Mouse (Mus musculus): ENCODE results near the gene Ppp1r9a. TPM values are rescaled to one million over a fixed set of nuclear protein-coding genes. Genes with fewer than 3 reads are reported as not detected.

Gene Ppp1r9a
- polyA plus RNA-seq, 1 experiment from 2014 or later, result 12.1 TPM

DNA sequence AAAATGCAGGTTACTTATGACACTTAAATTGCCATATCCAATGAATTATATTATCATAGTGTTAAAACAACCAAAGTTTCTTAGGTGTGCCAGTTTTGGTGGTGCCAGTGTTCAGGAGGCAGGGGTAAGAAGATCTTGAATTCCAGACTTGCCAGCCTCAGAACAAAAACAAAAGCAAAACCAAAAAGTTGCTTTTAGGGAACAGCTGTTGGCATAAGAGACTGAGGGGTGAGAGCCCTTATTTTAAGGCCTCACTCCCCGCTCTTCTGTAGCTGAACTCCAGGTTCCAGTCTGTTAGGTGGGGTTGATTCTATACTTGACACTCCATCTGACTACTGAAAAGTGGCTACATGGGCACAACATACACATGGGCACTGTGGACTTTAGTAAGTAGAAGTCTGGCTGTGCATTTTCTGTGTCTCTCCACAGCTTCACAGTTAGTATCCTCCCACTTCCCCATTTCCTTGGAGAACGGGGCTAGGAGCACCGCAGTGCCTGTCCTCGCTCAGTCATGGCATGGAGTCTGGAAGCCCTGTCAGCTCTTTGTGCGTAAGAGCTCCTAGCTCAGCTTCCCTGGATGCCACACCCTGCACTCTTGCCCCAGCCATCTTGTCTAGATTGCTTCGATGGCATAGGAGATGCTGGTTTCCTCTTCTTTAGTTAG is 103.7 kb downstream of the Ppp1r9a start:
- ChIA-PET CTCF (no interaction called here), POLR2A (interaction anchor here (0.6 kb wide), 1 partner anchor 386 kb away, joined by 3 read pairs; no protein-coding TSS in a partner anchor)
- in situ Hi-C loops (cut with MboI; ENCODE audit: low pct_unique_long_range_greater_than_20kb), result no loop called here
- no peaks in the 10 kb centered on the region for H3K27me3 ChIP-seq
- ATAC-seq (no peak), DNase-seq (ENCODE audit: low read depth, low spot score) (no peak)
- no peak for TF ChIP-seq CTCF (IDR thresholded peaks at IDR 0.05)

- in situ Hi-C loops (cut with MboI; ENCODE audit: low pct_unique_long_range_greater_than_20kb), result no loop called here
- DNase-seq (ENCODE audit: low read depth, low spot score) (no peak), ATAC-seq (no peak)
- POLR2A ChIA-PET, result no interaction called here
- no peak for TF ChIP-seq CTCF (IDR thresholded peaks at IDR 0.05)
- H3K27me3 ChIP-seq, result no peaks in the 10 kb centered on the region
- CTCF ChIA-PET, result no interaction called here
These were observed 105.4 kb downstream of the Ppp1r9a start for GRCm38 (mm10) chr6:5008166-5008565.

DNA sequence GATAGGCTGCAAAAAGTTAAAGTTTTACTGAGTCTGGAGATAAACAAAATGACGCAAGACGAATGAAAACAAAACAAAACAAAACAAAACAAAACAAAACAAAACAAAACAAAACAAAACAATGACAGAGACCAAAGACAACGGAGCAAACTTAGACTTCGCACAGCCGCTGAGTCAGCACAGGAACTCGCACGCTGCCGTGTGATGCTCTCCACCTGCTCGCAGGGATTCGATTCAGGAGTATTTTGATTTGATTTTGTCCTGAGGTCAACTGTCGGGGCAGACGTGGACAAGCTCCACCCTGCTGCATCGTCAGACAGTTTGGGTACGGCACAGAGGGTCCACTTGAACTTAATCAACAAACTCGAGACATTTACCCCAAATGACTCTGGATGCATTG is 105.9 kb downstream of the Ppp1r9a start:
- POLR2A ChIA-PET, result no interaction called here

DNA sequence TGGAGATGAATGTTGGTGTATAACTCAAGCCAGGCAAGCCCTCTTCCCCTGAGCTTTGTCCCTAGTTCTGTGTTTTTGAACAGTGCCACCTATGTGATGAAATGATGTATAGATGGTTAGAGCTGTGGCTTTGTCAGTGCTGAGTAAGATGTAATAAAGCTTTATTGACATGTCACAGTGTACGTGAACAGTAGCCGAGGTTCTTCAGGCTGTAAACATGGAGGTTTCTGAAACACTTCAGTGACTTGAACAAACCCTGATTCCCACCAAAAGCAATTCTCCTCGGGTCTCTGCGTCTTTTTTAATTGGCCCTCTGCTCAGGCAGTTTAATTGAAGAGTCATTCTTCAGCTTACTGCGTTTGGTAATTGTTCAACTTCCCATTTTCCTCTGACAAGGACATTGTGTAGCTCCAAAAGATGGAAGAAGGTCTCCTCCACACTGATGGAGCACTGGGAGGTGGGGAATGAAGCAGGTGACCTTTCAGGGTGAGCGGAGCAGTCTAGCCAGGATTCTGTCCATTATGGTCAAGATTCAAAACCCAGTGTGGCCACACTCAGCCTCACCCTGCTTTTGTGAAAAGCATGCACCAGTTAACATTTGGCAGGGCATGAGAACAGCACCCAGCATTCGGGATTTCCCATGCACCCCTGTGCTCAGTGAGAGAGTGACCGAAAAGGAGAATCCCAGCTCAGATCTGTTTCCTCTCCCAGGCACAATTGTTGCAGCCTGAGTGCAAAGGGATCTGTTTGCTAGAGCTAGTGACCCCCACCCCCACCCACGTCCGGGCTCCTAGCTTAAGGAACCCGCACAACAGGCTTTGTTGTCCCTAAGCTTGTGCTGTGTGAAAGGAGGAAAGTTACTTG is 108.1 kb downstream of the Ppp1r9a start:
- ChIA-PET POLR2A (no interaction called here), CTCF (interaction anchor here (0.9 to 1.5 kb wide), 3 partner anchors 8 to 388 kb away, joined by 3 read pairs; no protein-coding TSS in a partner anchor)
- no peak for ATAC-seq
- no peak for DNase-seq (ENCODE audit: low read depth, low spot score)
- in situ Hi-C loops (cut with MboI; ENCODE audit: low pct_unique_long_range_greater_than_20kb), result no loop called here
- no peak for TF ChIP-seq CTCF (IDR thresholded peaks at IDR 0.05)
- H3K27me3 ChIP-seq, result no peaks in the 10 kb centered on the region

More for the DNA sequence above, 105.9 kb downstream of the Ppp1r9a start:
- no peaks in the 10 kb centered on the region for H3K27me3 ChIP-seq
- TF ChIP-seq CTCF (IDR thresholded peaks at IDR 0.05), result no peak
- ATAC-seq, result no peak
- CTCF ChIA-PET, result interaction anchor here (1.1 kb wide), 1 partner anchor 13 kb away, joined by 3 read pairs; no protein-coding TSS in a partner anchor
- no peak for DNase-seq (ENCODE audit: low read depth, low spot score)
- in situ Hi-C loops (cut with MboI; ENCODE audit: low pct_unique_long_range_greater_than_20kb), result no loop called here

GRCm38 (mm10) chr6:5012794-5013193 is 110.1 kb downstream of the Ppp1r9a start:
- ATAC-seq, result no peak
- no peaks in the 10 kb centered on the region for H3K27me3 ChIP-seq
- TF ChIP-seq CTCF (IDR thresholded peaks at IDR 0.05), result no peak
- CTCF ChIA-PET, result no interaction called here
- DNase-seq (ENCODE audit: low read depth, low spot score), result no peak
- POLR2A ChIA-PET, result interaction anchor here (0.7 kb wide), 1 partner anchor 312 kb away, joined by 3 read pairs; no protein-coding TSS in a partner anchor
- in situ Hi-C loops (cut with MboI; ENCODE audit: low pct_unique_long_range_greater_than_20kb), result no loop called here

- no peaks in the 10 kb centered on the region for H3K27me3 ChIP-seq
- DNase-seq (ENCODE audit: low read depth, low spot score) (no peak), ATAC-seq (no peak)
- in situ Hi-C loops (cut with MboI; ENCODE audit: low pct_unique_long_range_greater_than_20kb), result no loop called here
- TF ChIP-seq CTCF (IDR thresholded peaks at IDR 0.05), result no peak
- CTCF ChIA-PET, result no interaction called here
- POLR2A ChIA-PET, result no interaction called here
These were observed 111.8 kb downstream of the Ppp1r9a start for GRCm38 (mm10) chr6:5014567-5014966.

GRCm38 (mm10) chr6:5015173-5015572 is 112.5 kb downstream of the Ppp1r9a start:
- ATAC-seq (no peak), DNase-seq (ENCODE audit: low read depth, low spot score) (no peak)
- ChIA-PET POLR2A (no interaction called here), CTCF (no interaction called here)
- in situ Hi-C loops (cut with MboI; ENCODE audit: low pct_unique_long_range_greater_than_20kb), result no loop called here
- TF ChIP-seq CTCF (IDR thresholded peaks at IDR 0.05), result no peak
- H3K27me3 ChIP-seq, result no peaks in the 10 kb centered on the region

DNA sequence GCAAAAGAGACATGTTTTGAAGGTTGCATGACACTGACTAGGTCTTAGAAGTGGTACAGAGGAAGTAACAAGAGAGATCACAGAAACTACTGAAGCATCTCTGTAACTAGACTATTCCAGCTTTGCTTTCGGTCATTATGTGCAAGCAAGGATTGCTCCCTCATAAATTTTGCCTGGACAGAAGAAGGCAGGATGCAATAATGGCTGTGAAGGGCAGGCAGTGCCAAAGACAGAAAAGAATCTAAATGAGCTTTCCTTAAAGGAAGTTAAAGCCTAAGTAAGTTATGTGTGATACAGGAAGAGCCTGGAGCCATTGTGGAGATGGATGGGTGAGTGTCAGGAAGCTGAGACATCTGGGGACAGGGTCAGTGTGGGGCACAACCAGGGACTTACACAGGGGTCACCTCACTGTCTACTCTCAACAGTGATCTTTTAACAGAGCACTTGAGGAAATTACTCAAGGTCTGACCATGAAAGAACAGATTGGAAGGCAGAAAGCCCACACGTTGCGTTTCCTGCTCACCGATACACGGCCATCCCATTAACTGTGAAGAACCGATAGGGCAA is 115.3 kb downstream of the Ppp1r9a start:
- H3K27me3 ChIP-seq, result no peaks in the 10 kb centered on the region
- ChIA-PET CTCF (interaction anchor here (1.4 kb wide), 1 partner anchor 9 kb away, joined by 4 read pairs; no protein-coding TSS in a partner anchor), POLR2A (no interaction called here)
- in situ Hi-C loops (cut with MboI; ENCODE audit: low pct_unique_long_range_greater_than_20kb), result no loop called here
- no peak for TF ChIP-seq CTCF (IDR thresholded peaks at IDR 0.05)
- ATAC-seq (no peak), DNase-seq (ENCODE audit: low read depth, low spot score) (no peak)

DNA sequence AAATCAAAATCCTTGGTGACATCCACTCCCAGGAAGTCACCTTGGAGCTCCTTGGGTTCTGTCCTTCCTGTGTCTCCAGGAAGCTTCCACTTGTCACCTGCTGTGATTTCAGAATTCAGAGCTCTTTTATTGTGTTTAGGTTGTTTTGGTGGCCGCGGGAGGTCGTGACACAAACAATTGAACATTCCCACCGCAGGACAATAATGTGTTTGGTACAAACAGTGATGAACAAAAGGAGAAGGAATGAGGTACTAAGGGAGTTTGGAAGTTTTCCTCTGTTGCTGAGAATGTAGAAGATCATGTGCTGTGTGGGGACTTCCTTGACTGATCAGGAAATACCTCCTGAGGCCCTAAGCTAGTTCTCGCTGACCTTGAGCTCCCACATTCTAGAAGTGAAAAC is 116.5 kb downstream of the Ppp1r9a start:
- ATAC-seq, result no peak

DNA sequence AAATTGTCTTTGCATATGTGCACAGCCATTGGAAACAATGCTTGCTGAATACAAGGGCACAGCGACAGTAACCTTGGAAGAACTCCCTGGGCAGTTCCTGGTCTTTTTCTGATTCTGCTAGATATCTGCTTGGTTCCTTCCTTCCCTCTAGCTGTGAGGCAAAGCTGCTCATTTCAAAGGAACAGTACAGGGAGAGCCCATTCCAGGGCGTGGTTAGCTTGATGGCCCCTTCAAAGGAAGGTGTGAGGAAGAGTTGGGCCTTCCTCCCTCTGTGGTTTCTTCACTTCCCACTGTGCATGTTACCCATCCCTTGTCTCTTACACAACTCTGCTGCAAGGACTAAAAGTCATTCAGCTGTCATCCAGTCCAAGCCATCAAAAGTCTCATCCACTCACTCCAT is 117.3 kb downstream of the Ppp1r9a start:
- ChIA-PET CTCF (interaction anchor here (0.6 kb wide), 1 partner anchor 80 kb away, joined by 3 read pairs; no protein-coding TSS in a partner anchor), POLR2A (no interaction called here)
- DNase-seq (ENCODE audit: low read depth, low spot score), result no peak
- in situ Hi-C loops (cut with MboI; ENCODE audit: low pct_unique_long_range_greater_than_20kb), result no loop called here
- no peak for ATAC-seq
- TF ChIP-seq CTCF (IDR thresholded peaks at IDR 0.05), result no peak
- H3K27me3 ChIP-seq, result no peaks in the 10 kb centered on the region

More for the DNA sequence above, 116.5 kb downstream of the Ppp1r9a start:
- DNase-seq (ENCODE audit: low read depth, low spot score), result no peak
- TF ChIP-seq CTCF (IDR thresholded peaks at IDR 0.05), result no peak
- no peaks in the 10 kb centered on the region for H3K27me3 ChIP-seq
- ChIA-PET POLR2A (no interaction called here), CTCF (interaction anchor here (0.8 kb wide), 1 partner anchor 9 kb away, joined by 3 read pairs; no protein-coding TSS in a partner anchor)
- in situ Hi-C loops (cut with MboI; ENCODE audit: low pct_unique_long_range_greater_than_20kb), result no loop called here

DNA sequence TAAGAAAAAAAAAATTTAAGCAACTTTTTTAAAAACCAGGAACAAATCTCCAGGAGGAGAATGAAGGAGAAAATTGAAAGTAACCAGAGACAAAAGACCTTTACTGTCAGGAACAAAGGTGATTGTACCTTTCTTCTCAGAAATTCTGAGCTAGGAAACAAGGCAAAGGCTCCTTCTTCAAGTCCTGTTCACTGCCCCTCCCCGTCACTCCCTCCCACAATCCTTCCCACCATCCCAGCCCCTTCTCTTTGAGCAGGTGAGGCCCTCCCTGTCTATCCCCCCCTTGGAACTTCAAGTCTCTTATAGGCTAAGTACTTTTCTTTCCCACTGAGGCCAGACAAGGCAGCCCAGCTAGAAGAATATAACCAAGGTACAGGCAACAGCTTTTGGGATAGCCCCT is 117.8 kb downstream of the Ppp1r9a start:
- CTCF ChIA-PET, result interaction anchor here (0.6 kb wide), 1 partner anchor 81 kb away, joined by 3 read pairs; no protein-coding TSS in a partner anchor
- in situ Hi-C loops (cut with MboI; ENCODE audit: low pct_unique_long_range_greater_than_20kb), result no loop called here
- no peak for ATAC-seq
- POLR2A ChIA-PET, result no interaction called here
- TF ChIP-seq CTCF (IDR thresholded peaks at IDR 0.05), result no peak
- no peak for DNase-seq (ENCODE audit: low read depth, low spot score)
- no peaks in the 10 kb centered on the region for H3K27me3 ChIP-seq

All from Patski (cell line).